Mouse (Mus musculus): ENCODE measurements around the gene Alpl.

The Alpl gene

DNA sequence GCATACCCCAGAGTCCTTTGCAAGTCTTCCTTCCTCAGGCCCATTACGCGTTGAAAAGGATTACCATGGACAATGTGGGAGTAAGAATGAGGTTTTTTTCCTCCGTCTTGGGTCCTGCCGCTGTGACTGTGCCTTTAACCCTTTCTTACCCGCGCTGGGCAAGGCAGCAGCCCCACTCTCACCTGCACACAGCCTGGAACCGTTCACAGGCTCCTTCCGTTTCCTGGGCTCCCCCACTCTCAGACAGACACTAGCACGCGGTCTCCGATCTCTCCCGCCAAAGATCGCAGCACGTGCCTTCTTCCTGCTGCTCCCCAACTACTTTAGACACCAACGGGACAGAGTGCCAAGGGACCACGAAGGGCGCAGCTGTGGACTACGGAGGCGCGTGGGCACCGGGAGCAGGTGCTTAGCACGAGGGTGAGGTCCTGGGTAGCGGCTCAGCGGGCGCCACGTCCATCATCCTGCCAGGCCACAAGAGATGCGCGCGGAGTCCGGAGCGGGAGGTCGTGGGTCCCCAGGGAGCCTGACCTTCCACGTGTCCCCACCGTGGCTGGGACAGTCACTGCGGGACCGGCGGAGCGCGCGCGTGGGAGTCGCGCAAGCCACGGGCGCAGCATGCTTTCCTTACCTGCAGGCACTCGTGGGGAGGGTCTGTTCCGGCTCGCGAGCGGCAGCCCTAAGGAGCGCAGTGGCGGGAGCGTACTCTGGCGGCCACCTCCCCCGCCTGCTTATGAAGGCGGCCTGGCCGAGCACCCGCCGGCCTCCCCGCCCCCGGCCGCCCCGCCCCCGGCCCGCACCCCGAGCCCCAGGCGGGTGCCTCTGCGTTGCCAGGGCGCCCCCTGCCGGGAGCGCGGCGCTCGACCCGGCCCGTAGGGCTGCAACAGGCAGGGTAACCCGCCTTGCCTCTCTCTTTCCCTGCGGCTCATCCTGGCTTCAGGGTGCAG is at the start of gene Alpl:
TSS of gene Alpl (minus strand) at position 774 of the 947 bp plus-strand sequence.
- in situ Hi-C loops (cut with MseI, MboI), result loop anchor here (5.0 to 10.0 kb wide), 2 partner anchors 61 to 64 kb away; no protein-coding TSS in a partner anchor

DNA sequence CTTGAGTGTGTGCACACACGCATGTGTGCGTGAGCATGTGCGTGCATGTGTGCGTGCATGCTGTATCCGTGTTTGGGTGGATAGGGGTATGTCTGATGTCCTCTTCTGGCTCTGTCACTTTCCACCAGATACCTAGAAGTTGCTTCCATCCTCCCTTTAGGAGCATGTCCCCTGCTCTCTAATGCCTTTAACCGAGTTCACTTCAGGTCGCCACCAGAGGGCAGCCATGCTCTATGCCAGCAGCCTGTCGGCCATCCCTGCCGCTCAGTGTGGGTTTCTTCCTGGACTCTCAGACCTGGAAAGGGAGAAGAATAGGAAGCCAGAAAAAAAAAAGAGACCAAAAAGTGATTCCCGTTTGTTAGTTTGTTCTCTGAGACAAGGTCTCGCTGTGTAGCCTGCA is 48.5 kb upstream of the Alpl start:
- in situ Hi-C loops (cut with MseI, MboI), result no loop called here

DNA sequence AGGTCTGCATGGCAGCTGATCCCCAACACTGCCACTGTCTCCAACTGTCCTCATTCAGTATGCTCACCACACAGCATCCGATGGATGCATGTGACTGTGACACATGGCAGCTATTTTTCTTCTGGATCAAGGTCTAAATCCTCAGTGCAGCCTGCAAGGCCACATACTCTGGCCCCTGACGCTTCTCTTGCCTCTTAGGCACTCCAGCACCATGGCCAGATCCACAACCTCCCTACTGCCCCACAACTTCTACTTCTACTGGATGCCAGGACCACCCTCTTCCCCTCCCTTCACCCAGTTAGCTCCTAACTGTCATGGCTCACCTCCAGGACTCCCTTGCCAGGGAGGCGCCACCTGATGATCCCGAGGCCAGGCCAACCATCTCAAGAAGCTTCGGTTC is 43.3 kb upstream of the Alpl start:
- in situ Hi-C loops (cut with MseI, MboI), result loop anchor here (5.0 kb wide), 1 partner anchor 107 kb away; no protein-coding TSS in a partner anchor

DNA sequence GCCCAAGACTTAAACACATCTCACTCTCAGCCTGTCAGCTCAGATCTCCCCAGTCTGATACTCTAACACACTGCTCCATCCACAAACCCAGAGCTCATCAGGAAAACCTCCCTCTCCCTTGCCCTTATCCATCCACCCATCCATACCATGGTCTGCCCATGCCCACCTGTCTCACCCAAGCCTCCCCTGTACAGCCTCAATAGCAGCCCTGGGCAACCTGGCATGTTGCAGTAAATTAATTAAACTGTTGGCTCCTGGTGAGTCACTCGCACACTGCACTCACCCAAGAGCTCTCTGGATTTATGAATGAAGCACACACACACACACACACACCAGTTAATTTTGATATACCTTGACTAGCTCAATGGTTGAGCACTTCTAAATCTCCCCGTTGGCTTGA is 42.6 kb upstream of the Alpl start:
- in situ Hi-C loops (cut with MseI, MboI), result loop anchor here (5.0 kb wide), 1 partner anchor 106 kb away; no protein-coding TSS in a partner anchor

DNA sequence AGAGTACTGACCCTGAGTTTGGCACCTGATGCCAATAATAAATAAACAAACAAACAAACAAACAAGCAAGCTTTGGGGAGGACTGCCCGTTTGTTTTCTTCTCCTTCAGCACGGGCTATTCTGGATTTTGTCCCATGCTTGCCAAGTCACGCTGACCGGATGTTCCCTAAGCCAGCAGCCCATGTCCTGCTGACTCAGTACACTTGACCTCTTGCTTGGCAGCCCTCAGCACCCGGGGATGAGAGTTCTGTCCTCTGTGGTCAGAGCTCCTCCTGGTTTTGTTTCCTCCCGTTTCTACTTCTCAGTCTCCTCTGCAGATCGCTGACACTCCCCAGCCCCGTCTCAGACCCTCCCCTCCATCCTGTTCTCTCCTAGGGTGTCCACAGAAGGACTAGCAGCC is 41.6 kb upstream of the Alpl start:
- in situ Hi-C loops (cut with MseI, MboI), result loop anchor here (5.0 kb wide), 1 partner anchor 105 kb away; no protein-coding TSS in a partner anchor

DNA sequence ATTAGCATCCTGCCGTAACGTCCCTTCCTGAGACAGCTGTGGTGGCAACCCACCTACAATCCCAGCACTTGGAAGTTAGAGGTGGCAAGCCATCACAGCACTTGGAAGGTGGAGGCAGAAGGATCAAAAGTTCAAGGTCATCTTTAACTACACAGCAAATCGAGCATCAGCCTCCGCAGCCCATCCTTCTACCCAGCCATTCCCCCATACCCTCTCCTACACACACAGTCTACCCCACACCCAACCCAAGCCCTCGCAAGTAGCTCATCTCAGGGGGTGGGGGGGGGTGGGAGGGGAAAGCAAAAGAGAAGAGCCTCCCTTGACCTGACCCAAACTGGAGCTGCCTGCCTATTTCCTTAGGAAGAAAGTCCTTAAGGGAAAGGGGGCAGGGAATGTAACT is 40.6 kb upstream of the Alpl start:
- in situ Hi-C loops (cut with MseI, MboI), result loop anchor here (5.0 kb wide), 1 partner anchor 104 kb away; no protein-coding TSS in a partner anchor

DNA sequence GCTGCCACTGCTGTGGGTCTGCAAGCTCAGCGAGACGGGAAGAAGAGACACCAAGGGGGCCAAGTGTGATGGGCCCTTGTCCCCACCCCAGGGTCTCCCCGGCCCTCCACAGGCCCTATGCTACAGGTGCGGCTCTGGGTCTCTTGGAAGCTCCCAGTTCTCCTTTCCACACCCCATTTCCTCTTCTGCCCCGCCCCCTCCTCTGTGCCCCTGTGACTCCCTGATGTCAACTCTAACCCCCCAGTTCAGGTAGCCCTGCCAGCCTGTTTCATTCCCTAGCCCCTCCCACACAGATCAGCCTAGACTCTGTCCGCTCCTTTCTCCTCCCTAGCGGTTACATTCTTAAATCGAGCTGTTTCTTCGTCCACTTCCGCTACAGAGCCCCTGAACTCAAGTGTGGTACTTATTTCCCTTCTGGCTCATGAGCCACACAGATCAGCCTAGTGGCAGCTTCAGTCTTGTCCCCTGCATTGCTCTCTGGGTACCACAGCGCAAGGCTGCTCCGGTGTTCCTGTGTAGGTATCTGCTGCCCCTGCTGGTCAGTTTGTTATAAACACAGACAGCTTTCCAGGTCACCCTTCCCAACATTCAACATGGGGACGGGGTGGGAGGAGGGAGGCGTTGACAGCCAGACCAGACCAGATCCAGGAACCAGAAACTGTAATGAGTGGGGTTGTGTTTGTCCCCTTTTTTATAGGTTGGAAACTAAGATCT is 39.6 kb upstream of the Alpl start:
- in situ Hi-C loops (cut with MseI, MboI), result loop anchor here (5.0 kb wide), 1 partner anchor 103 kb away; no protein-coding TSS in a partner anchor

DNA sequence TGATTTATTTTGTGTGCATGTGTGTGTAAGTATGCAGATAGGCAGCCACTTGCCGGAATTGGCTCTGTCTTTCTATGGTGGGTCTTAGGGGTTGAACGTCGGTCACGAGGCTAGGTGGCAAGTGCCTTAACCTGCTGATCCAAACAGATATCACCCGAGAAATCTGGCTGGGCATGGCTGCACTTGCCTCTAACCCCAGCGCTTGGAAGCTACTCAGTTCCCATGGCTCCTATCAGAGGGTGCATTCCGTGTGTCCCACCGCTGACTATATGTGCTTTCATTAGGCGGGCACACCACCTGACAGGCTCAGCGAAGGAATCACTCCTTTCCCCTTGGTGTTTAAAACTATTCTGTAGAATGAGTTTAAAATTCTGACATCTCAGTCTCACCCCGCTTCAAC is 35.4 kb upstream of the Alpl start:
- in situ Hi-C loops (cut with MseI, MboI), result no loop called here

DNA sequence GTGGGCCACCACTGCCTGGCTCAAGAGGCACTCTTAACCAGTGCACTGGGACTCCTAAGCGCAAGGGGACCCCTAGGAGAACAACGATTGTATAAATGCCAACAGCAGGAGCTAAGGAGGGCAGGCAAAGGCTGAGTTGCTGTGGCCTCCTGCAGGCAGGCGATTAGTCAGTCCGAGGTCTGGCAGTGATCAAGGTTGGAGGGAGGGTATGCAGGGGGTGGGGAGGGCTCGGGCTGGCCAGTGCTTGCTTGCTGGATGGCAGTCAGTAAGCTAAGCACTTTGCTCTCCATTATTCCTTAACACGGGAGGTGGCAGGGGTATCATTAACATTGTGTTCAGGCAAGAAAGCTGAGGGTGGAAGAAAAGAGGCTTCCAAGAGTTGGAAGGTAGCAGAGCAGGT is 34.2 kb upstream of the Alpl start:
- in situ Hi-C loops (cut with MseI, MboI), result no loop called here

DNA sequence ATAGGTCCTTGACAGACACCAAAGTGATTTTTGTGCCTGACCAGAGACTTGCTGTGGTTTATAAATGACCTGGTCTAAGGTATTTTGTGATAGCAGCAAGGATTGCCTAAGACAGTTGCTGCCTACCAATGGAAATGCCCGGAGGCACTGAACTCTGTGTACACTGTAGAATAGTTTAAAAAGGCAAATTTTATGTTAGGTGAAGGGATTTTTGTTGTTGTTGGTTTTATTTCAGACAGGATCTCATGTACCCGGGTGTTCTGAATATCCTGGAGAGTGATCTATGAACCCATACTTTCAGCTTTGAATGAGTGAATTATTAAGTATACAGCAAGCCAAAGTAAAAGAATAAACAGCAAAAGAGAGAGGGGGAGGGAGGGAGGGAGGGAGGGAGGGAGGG is 28.7 kb upstream of the Alpl start:
- in situ Hi-C loops (cut with MseI, MboI), result no loop called here

DNA sequence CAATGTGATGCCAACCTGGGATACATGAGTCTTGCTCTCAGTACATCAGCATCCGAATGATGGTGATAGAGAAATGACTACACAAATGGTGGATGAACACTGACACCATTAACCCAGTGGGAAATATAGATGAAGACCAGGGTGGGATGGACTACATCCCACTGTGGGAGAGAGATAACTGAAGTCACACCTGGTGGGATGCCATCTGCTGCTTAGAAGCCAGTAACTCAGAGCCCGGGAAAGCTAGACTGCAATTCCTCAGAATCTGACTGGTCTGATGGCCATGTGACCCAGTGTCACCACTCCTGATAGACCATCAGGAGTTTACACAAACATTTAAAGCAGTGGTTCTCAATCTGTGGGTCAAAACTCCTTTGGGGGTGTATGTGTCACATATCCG is 27.4 kb upstream of the Alpl start:
- in situ Hi-C loops (cut with MseI, MboI), result no loop called here

DNA sequence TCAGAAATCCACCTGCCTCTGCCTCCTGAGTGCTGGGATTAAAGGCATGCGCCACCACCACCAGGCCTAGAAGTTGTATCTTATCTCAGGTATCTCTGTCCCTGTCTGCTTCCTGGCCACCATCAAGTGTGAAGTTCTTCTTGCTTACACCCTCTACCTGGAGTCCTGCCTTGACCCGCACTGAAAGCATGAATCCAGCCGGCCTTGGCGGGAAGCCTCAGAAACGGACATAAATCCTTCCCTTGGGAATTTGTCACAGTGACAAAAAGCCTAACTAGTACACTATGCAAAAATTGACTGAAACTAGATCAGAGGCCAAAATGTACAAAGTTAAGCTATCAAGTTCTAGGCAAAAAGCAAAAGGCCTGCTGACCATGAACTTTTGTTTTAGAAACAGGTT is 26.4 kb upstream of the Alpl start:
- in situ Hi-C loops (cut with MseI, MboI), result no loop called here

DNA sequence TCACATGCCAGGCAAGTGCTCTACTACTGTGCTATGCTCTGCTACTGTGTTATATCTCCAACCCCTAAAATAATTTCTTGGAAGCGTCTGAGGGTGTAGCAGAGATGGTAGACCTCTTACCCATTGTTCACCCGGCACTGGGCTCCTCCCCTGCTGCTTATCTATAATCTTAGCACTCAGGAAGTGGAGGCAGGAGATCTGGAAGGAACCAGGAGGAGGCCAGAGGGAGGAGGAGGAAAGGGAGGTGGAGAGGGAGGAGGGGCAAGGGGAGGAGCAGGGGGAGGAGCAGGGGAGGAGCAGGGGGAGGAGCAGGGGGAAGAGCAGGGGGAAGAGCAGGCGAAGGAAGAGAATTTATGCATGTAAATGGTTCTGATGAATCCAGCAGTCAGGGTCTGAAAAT is 24.5 kb upstream of the Alpl start:
- in situ Hi-C loops (cut with MseI, MboI), result no loop called here

DNA sequence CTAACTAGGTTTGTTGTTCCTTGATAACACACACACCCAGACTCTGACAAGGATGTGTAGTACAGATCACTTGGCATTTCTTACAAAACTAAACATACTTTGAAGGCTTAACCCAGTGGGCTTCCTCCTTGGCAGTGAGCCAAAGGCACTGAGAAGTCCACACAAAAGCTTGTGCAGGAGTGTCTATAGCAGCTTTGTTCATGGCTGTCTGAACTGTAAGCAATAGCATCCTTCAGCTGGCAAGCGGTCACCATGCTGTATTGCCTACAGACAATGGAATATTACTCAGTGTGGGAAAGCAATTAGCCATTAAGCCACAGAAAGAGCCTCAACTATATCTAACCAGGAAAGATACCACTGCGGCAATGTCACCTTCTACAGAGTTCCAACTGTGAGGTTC is 23.3 kb upstream of the Alpl start:
- in situ Hi-C loops (cut with MseI, MboI), result no loop called here

DNA sequence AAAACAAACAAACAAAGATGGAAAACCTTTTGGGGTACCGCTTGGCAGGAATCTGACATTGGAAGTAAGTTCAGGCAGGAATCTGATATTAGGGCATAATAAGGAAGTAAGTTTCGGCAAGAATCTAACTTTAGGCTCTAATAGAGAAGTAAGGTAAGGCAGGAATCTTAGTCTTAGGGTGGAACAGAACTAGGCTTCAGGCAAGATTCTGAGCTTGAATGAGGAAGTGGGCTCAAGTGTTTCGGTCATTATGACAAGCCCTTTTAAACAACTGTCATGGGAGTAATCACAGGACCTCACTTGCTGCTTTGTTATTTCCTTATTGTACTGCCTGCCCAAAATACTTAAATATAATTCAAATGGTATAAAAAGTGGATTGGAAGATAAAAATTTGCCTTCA is 22.2 kb upstream of the Alpl start:
- in situ Hi-C loops (cut with MseI, MboI), result no loop called here

DNA sequence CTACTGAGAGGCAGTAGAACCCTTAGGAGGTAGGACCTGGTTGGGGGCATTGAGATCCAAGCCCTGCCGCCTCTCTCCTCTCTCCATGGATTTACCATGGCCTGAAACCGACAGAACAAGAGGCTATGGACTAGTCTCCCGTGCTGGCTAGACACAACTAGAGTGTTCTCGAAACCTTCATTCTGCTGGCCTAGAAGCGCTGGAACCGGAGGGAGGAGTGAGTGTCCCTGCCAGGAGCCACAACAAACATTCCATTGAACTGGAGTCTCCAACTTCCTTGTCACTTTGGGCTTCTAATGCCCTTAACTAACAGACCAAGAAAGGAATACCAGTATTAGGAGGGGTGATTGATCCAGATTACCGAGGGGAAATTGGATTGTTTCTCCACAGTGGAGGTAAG is 20.0 kb upstream of the Alpl start:
- in situ Hi-C loops (cut with MseI, MboI), result no loop called here

DNA sequence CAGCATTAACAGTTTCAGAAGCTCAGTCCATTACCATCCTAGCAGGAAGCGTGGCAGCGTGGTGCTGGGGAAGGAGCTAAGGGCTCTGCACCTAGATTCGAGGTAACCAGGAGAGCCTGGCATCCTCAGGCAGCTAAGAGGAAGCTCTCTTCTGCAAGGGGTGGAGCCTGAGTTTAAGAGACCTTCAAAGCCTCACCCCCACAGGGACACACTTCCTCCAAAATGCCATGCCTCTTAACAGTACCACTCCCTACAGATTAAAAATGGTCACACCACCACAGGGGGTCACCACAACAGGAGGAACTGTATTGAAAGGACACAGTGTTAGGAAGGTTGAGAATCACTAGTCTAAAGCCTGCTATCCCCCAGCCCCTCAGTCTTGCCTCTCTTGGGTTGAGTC is 19.3 kb upstream of the Alpl start:
- in situ Hi-C loops (cut with MseI, MboI), result no loop called here

DNA sequence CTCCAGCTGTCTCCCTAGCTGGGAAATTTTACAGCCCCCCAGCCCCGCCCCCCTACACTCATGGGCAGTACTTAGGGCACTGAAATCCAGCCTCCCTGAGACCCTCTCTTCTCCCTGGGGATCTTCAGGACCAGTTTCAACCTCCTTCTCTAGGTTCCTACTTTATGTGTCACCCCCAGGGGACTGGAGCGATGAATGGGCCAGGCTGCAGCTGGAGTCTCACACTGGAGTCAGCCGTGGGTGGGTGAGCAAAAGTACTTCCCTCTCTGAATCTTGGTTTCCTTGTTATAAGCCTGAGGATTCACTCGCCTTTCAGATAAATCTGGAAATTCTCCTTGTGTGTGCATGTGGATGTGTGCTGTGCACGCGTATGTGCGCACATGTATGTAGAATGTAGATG is 18.0 kb upstream of the Alpl start:
- in situ Hi-C loops (cut with MseI, MboI), result no loop called here

DNA sequence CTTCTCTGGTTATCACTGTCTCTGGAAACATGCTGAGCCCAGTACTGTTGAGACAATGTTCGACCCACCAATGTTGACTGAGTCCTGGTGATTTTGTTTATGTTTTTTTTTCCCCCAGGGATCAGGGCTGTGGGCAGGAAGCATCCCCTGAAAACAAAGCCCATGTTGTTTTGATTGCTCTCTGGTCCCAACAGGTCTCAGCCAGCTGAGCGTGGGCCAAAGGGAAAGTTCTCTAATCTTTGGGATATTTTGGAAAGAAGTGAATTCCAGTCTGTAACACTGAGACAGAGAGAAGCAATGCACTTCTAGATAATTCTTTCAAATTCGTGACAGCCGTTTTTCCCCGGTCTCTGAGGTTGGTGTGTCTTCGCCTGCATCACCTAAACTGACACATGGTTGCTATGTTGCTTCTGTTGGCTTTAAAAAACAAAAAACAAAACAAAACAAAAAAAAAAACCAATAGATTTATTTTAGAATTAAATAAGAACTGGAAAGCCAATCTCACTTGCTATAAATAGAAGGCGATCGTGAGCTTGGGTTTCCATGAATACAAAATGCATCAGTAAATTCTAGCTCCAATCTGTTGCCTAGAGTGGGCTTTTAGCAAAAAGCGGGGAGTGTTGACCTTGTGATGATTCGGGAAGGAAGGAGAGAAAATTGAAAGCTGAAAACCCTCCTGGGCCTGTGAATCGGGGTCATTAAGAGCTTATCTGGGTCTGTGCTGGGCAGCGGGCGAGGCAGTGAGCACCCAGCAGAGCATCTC is 16.9 kb upstream of the Alpl start:
- in situ Hi-C loops (cut with MseI, MboI), result no loop called here

DNA sequence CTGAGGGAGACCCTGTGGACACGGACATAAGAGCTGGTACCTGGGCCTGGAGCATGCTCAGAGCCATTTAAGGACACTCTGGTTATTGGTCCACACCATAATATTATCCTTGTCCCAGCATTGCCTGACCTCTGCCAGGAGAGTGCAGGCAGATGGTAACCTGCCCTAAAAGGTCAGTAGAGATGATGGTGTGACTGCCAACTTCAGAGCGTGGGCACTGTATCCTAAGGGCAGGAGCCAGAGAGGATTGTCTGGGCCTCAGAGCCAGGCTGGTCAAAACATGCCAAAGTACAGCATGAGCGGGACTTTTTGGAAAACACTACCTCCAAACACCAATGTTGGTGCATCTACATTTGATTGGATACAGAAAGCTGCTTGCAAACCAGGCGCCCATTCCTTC is 13.8 kb upstream of the Alpl start:
- in situ Hi-C loops (cut with MseI, MboI), result no loop called here

DNA sequence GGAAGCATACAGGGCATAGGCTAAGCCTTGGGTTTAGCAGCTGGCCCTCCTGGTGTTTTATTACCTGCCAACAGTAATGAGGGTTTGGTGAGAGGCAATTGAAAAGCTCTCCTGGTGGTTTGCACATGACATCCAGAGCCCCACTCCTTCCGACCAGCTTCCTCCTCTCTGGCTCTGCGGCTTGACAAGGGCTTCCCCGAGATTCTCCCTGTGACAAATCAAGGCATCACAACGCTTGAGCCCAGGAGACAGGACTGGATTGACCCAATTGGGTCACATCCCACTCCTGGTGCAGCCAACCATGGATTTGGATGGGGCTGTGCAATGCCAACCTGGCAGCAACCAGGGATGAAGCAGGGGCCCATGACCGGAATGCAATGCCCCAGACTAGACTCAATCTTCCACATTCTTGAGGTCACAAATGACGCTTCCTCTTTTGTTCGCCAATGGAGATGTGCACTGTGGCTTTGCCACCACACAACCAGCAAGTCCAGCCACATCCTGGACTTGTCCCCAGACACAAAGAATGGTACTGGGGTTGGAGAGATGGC is 11.2 kb upstream of the Alpl start:
- in situ Hi-C loops (cut with MseI, MboI), result no loop called here

DNA sequence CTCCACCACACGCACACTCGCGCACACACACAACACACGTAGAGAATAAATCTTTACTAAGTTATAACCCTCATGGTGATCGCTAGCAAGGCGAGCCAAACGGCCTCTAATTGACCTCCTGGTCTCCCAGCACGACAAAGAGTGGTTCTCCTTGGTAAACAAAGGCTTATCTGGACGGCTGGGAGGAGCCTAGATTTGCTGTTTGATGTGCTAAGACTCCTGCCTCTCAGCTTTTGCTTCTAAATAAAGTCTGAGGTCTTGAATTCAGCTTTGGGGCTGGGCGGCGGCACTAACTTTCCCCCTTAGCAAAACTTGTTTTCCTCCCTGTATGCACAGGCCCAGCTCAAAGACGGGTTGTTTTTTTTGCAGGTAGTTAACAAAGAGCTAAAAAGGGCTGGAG is 5.0 kb upstream of the Alpl start:
- in situ Hi-C loops (cut with MseI, MboI), result no loop called here

All from mouse trophoblast stem cell (cell line).